Mouse (Mus musculus): ENCODE results near the gene Ubl3. TPM values are rescaled to one million over a fixed set of nuclear protein-coding genes. Genes with fewer than 3 reads are reported as not detected.

Ubl3 gene
- total RNA-seq, 2 experiments from 2014 or later: 221 to 227 TPM

DNA sequence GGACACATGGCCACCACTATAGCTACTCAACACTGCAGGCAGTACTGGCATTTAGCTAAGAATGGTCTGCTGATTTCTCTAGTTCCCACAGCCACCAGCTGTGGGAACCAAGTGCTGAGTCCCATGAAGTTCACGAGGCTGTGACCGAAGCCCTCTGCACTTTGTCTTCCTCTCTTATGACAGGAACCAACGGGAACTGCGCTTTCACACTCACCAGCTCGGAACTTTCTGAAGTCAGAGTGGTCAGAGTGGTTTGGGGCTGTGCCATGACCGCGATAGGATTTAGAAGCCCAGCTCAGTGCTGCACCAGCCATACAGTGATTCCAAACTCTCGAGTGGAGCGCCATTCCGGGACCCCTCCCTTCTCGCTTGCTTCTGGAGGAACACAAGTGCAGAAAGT is 66.4 kb downstream of the Ubl3 start:
- no peak for DNase-seq (ENCODE audit: low spot score in 2 of 2)
- H3K4me3 ChIP-seq: no peak overlapping the region
- no peak for TF ChIP-seq CTCF (conservative IDR thresholded peaks at IDR 0.05)
- no peak overlapping the region for H3K27ac ChIP-seq

DNA sequence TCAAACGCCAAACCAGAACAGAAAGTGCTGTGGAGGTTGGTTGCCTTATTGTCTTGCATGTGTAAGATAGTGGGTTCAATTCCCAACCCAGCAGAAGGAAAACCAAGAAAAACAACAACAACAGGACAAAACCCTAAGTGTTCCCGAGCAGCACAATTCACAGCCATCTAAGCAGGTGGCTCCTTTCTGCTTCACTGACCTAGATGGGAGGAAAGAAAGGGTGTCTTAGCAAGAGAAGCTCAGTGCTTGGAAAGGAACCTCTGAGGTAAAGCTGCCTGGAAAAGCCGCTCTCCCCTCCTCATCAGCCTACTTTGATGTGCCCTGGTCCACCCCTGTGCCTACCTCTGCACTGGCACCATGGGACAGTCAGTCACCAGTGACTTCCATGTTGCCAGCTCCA is 70.8 kb downstream of the Ubl3 start:
- TF ChIP-seq CTCF (conservative IDR thresholded peaks at IDR 0.05): no peak
- Histone ChIP-seq H3K4me3 (no peak overlapping the region), H3K27ac (no peak overlapping the region)
- no peak for DNase-seq (ENCODE audit: low spot score in 2 of 2)

DNA sequence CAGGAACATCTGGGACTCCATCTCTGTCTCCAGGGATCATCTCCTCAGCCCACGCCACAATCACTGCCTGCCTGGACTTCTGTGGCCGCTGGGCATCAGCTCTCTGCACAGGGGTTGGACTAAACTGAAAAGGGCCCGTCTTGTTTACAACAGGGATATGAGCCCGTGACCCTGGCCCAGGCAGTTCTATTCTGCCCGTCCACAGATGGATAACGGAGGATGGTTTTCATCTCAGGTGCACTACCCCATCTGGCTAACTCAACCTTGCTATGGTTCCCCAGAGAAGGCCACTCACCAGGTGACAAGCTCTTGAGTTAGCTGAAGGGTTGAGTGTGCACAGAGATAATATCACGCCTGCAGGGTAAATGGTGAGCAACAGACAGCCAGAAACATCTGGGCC is 78.2 kb downstream of the Ubl3 start:
- Histone ChIP-seq H3K4me3 (no peak overlapping the region), H3K27ac (no peak overlapping the region)
- TF ChIP-seq CTCF (conservative IDR thresholded peaks at IDR 0.05): no peak
- DNase-seq (ENCODE audit: low spot score in 2 of 2): no peak

DNA sequence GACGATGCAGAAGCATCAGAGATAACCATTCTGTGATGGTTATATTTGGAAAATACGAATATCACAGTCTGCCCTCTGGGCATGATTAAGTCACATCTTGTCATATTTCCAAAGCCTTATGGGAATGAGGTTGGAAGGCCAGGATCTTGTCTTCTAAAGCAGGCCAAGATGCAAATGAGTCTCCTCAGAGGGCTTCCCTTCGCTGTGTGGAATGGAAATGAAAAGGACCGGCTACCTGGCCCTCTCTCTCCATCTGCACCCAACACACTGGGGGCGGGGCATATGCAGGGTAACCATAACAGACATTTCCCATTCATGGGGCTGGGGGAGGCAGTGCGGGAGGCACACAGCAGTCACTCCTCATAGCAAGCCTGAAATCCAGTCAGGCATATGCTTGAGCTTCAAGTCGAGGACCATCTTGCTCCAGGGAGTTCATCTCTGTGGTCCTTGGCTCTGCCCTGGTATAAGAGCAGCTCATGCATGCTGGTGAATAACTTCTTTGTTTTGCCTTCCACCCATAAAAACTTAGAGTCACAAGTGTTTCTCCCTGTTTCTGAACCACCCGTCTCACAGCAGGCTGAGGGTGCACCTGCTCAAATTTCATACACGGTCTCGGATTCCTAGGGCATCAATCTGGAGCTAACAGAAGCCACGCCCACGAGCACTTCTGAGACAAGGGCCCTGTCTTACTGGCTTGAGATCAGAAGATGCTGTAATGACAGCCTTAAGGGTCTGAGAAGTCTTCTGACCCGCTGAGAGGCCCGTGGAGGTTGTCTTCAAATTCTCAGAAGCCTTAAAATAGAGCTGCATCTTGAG is 83.8 kb downstream of the Ubl3 start:
- no peak for TF ChIP-seq CTCF (conservative IDR thresholded peaks at IDR 0.05)

GRCm38 (mm10) chr5:148466933-148467607 is 85.5 kb downstream of the Ubl3 start:
- Histone ChIP-seq H3K4me3 (no peak overlapping the region), H3K27ac (no peak overlapping the region)
- no peak for DNase-seq (ENCODE audit: low spot score in 2 of 2)
- TF ChIP-seq CTCF (conservative IDR thresholded peaks at IDR 0.05): no peak

More for the DNA sequence above, 83.8 kb downstream of the Ubl3 start:
- H3K27ac ChIP-seq: no peak overlapping the region
- no peak for DNase-seq (ENCODE audit: low spot score in 2 of 2)
- no peak overlapping the region for H3K4me3 ChIP-seq

DNA sequence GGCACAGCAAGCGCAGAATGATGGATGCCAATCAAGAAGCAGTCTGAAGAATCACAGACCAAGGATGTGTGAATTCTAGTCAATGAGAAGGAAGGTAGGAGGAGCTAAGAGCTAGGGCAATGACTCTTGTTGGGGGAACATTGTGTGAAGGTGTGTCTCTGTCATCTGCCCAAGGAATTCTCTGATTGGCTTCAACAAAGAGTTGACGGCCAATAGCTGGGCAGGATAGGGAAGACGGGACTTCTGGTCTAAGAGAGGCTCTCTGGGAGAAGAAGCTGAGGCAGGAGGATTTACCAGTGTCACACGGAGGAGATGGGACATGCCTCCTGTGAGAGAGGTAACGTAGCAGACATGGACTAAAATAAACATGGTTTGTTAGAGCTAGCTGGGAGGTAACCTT is 86.5 kb downstream of the Ubl3 start:
- no peak for TF ChIP-seq CTCF (conservative IDR thresholded peaks at IDR 0.05)

GRCm38 (mm10) chr5:148465091-148465490 is 87.5 kb downstream of the Ubl3 start:
- H3K27ac ChIP-seq: no peak overlapping the region
- no peak for TF ChIP-seq CTCF (conservative IDR thresholded peaks at IDR 0.05)
- no peak for DNase-seq (ENCODE audit: low spot score in 2 of 2)
- no peak overlapping the region for H3K4me3 ChIP-seq

More for the DNA sequence above, 86.5 kb downstream of the Ubl3 start:
- Histone ChIP-seq H3K27ac (no peak overlapping the region), H3K4me3 (no peak overlapping the region)
- DNase-seq (ENCODE audit: low spot score in 2 of 2): no peak

- H3K4me3 ChIP-seq: no peak overlapping the region
- DNase-seq (ENCODE audit: low spot score in 2 of 2): no peak
- TF ChIP-seq CTCF (conservative IDR thresholded peaks at IDR 0.05): no peak
- H3K27ac ChIP-seq: no peak overlapping the region
Measured at GRCm38 (mm10) chr5:148464489-148464888, 88.1 kb downstream of the Ubl3 start.

DNA sequence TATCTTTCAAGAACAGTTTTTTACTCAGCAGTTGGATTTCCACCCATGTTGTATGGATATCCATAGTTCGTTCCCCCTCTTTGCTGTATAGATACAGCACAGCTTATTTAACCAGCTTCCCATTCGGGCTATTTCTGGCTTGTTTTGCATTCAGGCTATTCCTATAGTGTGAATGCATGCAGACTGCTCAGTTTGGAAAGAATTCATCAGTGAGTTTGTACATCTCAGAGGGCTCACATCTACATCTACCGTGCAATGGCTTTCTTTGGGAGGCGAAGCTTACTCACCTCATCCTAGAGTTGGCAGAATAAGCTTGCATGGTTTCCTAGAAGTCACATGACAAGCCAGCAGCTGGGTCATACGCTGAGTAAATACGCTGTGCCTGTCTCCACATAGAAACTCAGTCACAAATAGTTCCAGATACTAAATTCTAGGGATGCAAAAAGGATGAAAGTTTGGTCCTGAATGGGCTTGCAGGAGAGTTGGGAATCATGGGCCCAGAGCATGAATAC is 88.8 kb downstream of the Ubl3 start:
- no peak for DNase-seq (ENCODE audit: low spot score in 2 of 2)

More for the DNA sequence above, 88.8 kb downstream of the Ubl3 start:
- no peak overlapping the region for H3K27ac ChIP-seq
- no peak for TF ChIP-seq CTCF (conservative IDR thresholded peaks at IDR 0.05)
- H3K4me3 ChIP-seq: no peak overlapping the region

Other genes starting within 250 kb of the Ubl3 start
- 10 to 100 TPM; 24.4 to 25.9 TPM for gene Slc7a1, start 152.9 kb downstream of the Ubl3 start, total RNA-seq (2021)